Mouse (Mus musculus): ENCODE measurements around the gene Rela. TPM values are rescaled to one million over a fixed set of nuclear protein-coding genes. Genes with fewer than 3 reads are reported as not detected.

The Rela gene
- total and polyA plus RNA-seq, 2 experiments from 2014 or later, result 22.9 to 26.3 TPM

DNA sequence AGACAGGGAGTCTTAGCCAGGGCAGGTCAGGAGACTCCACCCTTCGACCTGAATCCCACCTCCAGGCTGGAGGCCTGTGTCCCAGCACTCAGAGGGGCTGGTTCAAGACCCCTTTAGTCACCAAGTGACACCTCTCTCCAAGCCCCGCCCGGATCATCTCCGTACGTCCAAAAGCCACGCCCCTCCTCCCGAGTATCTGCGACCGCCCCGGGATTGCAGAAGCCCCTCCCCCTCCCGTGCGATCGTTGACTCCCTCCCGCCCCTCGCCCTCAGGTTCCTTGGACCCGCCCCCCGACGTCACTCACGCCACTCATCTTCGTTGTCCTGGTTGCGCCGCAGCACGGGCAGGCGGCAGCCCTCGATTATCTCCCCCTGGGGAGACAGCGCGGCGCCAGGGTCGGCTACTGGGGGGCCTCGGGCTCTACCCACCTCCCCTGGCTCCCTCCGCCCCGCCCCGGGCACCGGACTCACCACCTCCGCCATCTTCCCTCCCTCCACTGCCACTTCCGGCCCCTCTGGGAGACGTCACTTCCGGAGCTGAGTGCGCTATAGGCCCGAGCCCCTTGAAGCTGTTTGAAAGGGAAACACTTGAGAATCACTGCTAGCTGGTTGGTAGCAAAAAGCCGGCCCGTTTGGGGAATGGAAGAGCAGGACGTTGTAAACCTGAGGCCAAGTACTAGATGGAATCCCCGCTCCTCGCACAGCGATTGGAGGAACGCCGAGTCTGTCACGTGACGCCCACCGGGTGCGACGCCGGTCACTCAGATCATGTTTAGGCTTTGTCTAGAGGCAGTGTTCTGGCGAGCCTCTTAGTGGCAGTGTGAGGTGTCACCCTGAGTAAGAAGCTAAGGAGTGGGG, 27.5 kb upstream of the Rela start, which contains the start of gene Kat5:
TSS of gene Kat5 (minus strand) at position 691 of the 858 bp plus-strand sequence.
- H3K4me1 ChIP-seq (ENCODE audit: control insufficient read depth, insufficient read depth), result peaks cover 12% of the 10 kb centered on the region
- peak within 1 kb of the TSS; percentile 85 for H3K4me3 ChIP-seq (ENCODE audit: low read depth, low read length)
- H3K9ac ChIP-seq (replicated peaks; ENCODE audit: low read depth, low read length), result peak within 1 kb of the TSS; percentile 84
- H3K27me3 ChIP-seq (ENCODE audit: control insufficient read depth, insufficient read depth, low read length), result no peaks in the 10 kb centered on the region
- no peaks in the 10 kb centered on the region for H3K9me3 ChIP-seq (replicated peaks; ENCODE audit: control insufficient read depth, low read length)
- H3K27ac ChIP-seq (ENCODE audit: low read depth), result peak within 1 kb of the TSS; percentile 96
- TF ChIP-seq EP300 (IDR thresholded peaks at IDR 0.05; ENCODE audit: low read depth) (0 out of 2 replicates have a peak, but pooled peaks have one; percentile 58), CTCF (IDR thresholded peaks at IDR 0.05; ENCODE audit: low read depth) (no peak)
- under 1% methylated on average over 54 of the region's 55 CpGs for WGBS
- peak; percentile 91 for DNase-seq (ENCODE audit: low spot score)
- peak; percentile 90 for ATAC-seq (ENCODE audit: insufficient read depth, low read depth)
- peak within 1 kb of the TSS; percentile 58 for H3K4me2 ChIP-seq (ENCODE audit: low read depth, low read length)
- peaks cover 35% of the 10 kb centered on the region for H3K36me3 ChIP-seq (replicated peaks; ENCODE audit: control insufficient read depth, insufficient read depth, low read length)

DNA sequence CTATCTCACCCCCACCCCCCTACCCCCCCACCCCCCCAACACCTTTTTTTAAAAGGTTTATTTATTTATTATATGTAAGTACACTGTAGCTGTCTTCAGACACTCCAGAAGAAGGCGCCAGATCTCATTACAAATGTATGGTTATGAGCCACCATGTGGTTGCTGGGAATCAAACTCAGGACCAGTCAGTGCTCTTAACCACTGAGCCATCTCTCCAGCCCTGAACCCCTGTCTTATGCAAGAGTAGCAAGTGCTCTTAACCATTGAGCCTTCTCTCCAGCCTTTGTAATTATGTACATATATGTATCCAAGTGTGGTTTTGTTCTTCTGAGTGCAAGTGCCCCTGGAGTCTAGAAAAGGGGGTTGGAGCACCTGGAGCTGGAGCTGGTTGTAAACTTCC, 25.3 kb upstream of the Rela start:
- H3K4me3 ChIP-seq (ENCODE audit: low read depth, low read length), result no peak overlapping the region
- ATAC-seq (ENCODE audit: insufficient read depth, low read depth), result no peak
- no peak for TF ChIP-seq EP300 (IDR thresholded peaks at IDR 0.05; ENCODE audit: low read depth)
- TF ChIP-seq CTCF (IDR thresholded peaks at IDR 0.05; ENCODE audit: low read depth), result no peak
- peaks cover 12% of the 10 kb centered on the region for H3K4me1 ChIP-seq (ENCODE audit: control insufficient read depth, insufficient read depth)
- no peaks in the 10 kb centered on the region for H3K9me3 ChIP-seq (replicated peaks; ENCODE audit: control insufficient read depth, low read length)
- no peaks in the 10 kb centered on the region for H3K27me3 ChIP-seq (ENCODE audit: control insufficient read depth, insufficient read depth, low read length)
- H3K9ac ChIP-seq (replicated peaks; ENCODE audit: low read depth, low read length), result no peak overlapping the region
- DNase-seq (ENCODE audit: low spot score), result no peak
- 88% methylated on average over 1 of the region's 1 CpGs for WGBS
- H3K27ac ChIP-seq (ENCODE audit: low read depth), result no peak overlapping the region
- peaks cover 13% of the 10 kb centered on the region for H3K36me3 ChIP-seq (replicated peaks; ENCODE audit: control insufficient read depth, insufficient read depth, low read length)
- no peak overlapping the region for H3K4me2 ChIP-seq (ENCODE audit: low read depth, low read length)

GRCm38 (mm10) chr19:5612762-5613411, 24.4 kb upstream of the Rela start:
- no peak for DNase-seq (ENCODE audit: low spot score)
- Histone ChIP-seq H3K27me3 (ENCODE audit: control insufficient read depth, insufficient read depth, low read length) (no peaks in the 10 kb centered on the region), H3K27ac (ENCODE audit: low read depth) (no peak overlapping the region), H3K4me2 (ENCODE audit: low read depth, low read length) (no peak overlapping the region), H3K36me3 (replicated peaks; ENCODE audit: control insufficient read depth, insufficient read depth, low read length) (peaks cover 4% of the 10 kb centered on the region), H3K9me3 (replicated peaks; ENCODE audit: control insufficient read depth, low read length) (no peaks in the 10 kb centered on the region), H3K4me3 (ENCODE audit: low read depth, low read length) (no peak overlapping the region), H3K9ac (replicated peaks; ENCODE audit: low read depth, low read length) (no peak overlapping the region), H3K4me1 (ENCODE audit: control insufficient read depth, insufficient read depth) (peaks cover 12% of the 10 kb centered on the region)
- TF ChIP-seq CTCF (IDR thresholded peaks at IDR 0.05; ENCODE audit: low read depth) (no peak), EP300 (IDR thresholded peaks at IDR 0.05; ENCODE audit: low read depth) (no peak)
- ATAC-seq (ENCODE audit: insufficient read depth, low read depth), result no peak
- WGBS, result 53% methylated on average over 3 of the region's 3 CpGs

GRCm38 (mm10) chr19:5614953-5615352, 22.3 kb upstream of the Rela start:
- peaks cover 7% of the 10 kb centered on the region for H3K4me1 ChIP-seq (ENCODE audit: control insufficient read depth, insufficient read depth)
- no peak overlapping the region for H3K4me2 ChIP-seq (ENCODE audit: low read depth, low read length)
- H3K9ac ChIP-seq (replicated peaks; ENCODE audit: low read depth, low read length), result no peak overlapping the region
- ATAC-seq (ENCODE audit: insufficient read depth, low read depth), result no peak
- no peak overlapping the region for H3K27ac ChIP-seq (ENCODE audit: low read depth)
- TF ChIP-seq CTCF (IDR thresholded peaks at IDR 0.05; ENCODE audit: low read depth) (no peak), EP300 (IDR thresholded peaks at IDR 0.05; ENCODE audit: low read depth) (no peak)
- H3K36me3 ChIP-seq (replicated peaks; ENCODE audit: control insufficient read depth, insufficient read depth, low read length), result no peaks in the 10 kb centered on the region
- no peaks in the 10 kb centered on the region for H3K27me3 ChIP-seq (ENCODE audit: control insufficient read depth, insufficient read depth, low read length)
- H3K4me3 ChIP-seq (ENCODE audit: low read depth, low read length), result no peak overlapping the region
- H3K9me3 ChIP-seq (replicated peaks; ENCODE audit: control insufficient read depth, low read length), result no peaks in the 10 kb centered on the region
- no peak for DNase-seq (ENCODE audit: low spot score)
- 44% methylated on average over 2 of the region's 2 CpGs for WGBS

- H3K4me1 ChIP-seq (ENCODE audit: control insufficient read depth, insufficient read depth), result no peaks in the 10 kb centered on the region
- no peak overlapping the region for H3K4me3 ChIP-seq (ENCODE audit: low read depth, low read length)
- 63% methylated on average over 4 of the region's 4 CpGs for WGBS
- H3K27ac ChIP-seq (ENCODE audit: low read depth), result no peak overlapping the region
- no peak for ATAC-seq (ENCODE audit: insufficient read depth, low read depth)
- TF ChIP-seq EP300 (IDR thresholded peaks at IDR 0.05; ENCODE audit: low read depth) (no peak), CTCF (IDR thresholded peaks at IDR 0.05; ENCODE audit: low read depth) (no peak)
- H3K36me3 ChIP-seq (replicated peaks; ENCODE audit: control insufficient read depth, insufficient read depth, low read length), result no peaks in the 10 kb centered on the region
- no peak overlapping the region for H3K9ac ChIP-seq (replicated peaks; ENCODE audit: low read depth, low read length)
- no peak for DNase-seq (ENCODE audit: low spot score)
- no peaks in the 10 kb centered on the region for H3K9me3 ChIP-seq (replicated peaks; ENCODE audit: control insufficient read depth, low read length)
- no peaks in the 10 kb centered on the region for H3K27me3 ChIP-seq (ENCODE audit: control insufficient read depth, insufficient read depth, low read length)
- H3K4me2 ChIP-seq (ENCODE audit: low read depth, low read length), result no peak overlapping the region
These were observed 17.3 kb upstream of the Rela start for GRCm38 (mm10) chr19:5620007-5620406.

All from heart, postnatal 0 days (tissue).